Mouse (Mus musculus): ENCODE measurements at regions not wholly inside any gene's neighbourhood (a gene's known extent, or its start where the extent isn't known, plus 50 kb on each side); places are given as distances from the start of the nearest gene placed in this dataset.
A peak's percentile ranks its signal among the peaks of the same experiment; 100 is the strongest.

GRCm38 (mm10) chr8:116837991-116838390, 83.3 kb downstream of the Cmc2 start:
- no peak for DNase-seq

GRCm38 (mm10) chr8:116832181-116832580, 89.1 kb downstream of the Cmc2 start:
- DNase-seq: peak; percentile 39 to 50

- no peak for DNase-seq
Measured at GRCm38 (mm10) chr8:116829631-116830030, 91.6 kb downstream of the Cmc2 start.

- DNase-seq: no peak
Measured at GRCm38 (mm10) chr8:116828220-116828619, 93.0 kb downstream of the Cmc2 start.

GRCm38 (mm10) chr8:116827141-116827540, 94.1 kb downstream of the Cmc2 start:
- no peak for DNase-seq

GRCm38 (mm10) chr8:116814118-116814851, 81.5 kb upstream of the Cdyl2 start:
- peak; percentile 69 to 70 for DNase-seq

GRCm38 (mm10) chr8:116801313-116801712, 68.5 kb upstream of the Cdyl2 start:
- no peak for DNase-seq

GRCm38 (mm10) chr8:116800636-116801035, 67.8 kb upstream of the Cdyl2 start:
- no peak for DNase-seq

- no peak for DNase-seq
Measured at GRCm38 (mm10) chr8:116798981-116799380, 66.2 kb upstream of the Cdyl2 start.

- no peak for DNase-seq
Measured at GRCm38 (mm10) chr8:116795713-116796112, 62.9 kb upstream of the Cdyl2 start.

GRCm38 (mm10) chr8:116793107-116793506, 60.3 kb upstream of the Cdyl2 start:
- no peak for DNase-seq

GRCm38 (mm10) chr8:116790294-116790693, 57.5 kb upstream of the Cdyl2 start:
- DNase-seq: no peak

Data from cerebellum, postnatal 36 days (tissue).